Mouse (Mus musculus): ENCODE measurements around the gene Rab19. TPM values are rescaled to one million over a fixed set of nuclear protein-coding genes. Genes with fewer than 3 reads are reported as not detected.
A peak's percentile ranks its signal among the peaks of the same experiment; 100 is the strongest.
"Not testable (repeated sequence)": the region's sequence is repeated elsewhere in the genome, so short reads cannot be mapped to it uniquely, and the experiment has no call there.

Rab19 gene
- polyA plus RNA-seq, 1 experiment from 2014 or later = 4.0 TPM

- ATAC-seq (replicated peaks; ENCODE audit: low FRiP score, low TSS enrichment, low read depth) (0 out of 2 replicates have a peak, but pooled peaks have one; percentile 7), DNase-seq (ENCODE audit: low spot score) (no peak)
- no peaks in the 10 kb centered on the region for H3K27me3 ChIP-seq (replicated peaks; ENCODE audit: control insufficient read depth, insufficient read depth, low read length)
- H3K4me3 ChIP-seq (ENCODE audit: low read depth, low read length) = no peak overlapping the region
- 0 out of 2 replicates have a peak, but pooled peaks cover 7% of the 10 kb centered on the region for H3K36me3 ChIP-seq (ENCODE audit: control insufficient read depth, insufficient read depth, low read length)
- H3K9ac ChIP-seq (ENCODE audit: low read length) = no peak overlapping the region
- H3K4me1 ChIP-seq (replicated peaks; ENCODE audit: control insufficient read depth, insufficient read depth, low read length) = peaks cover 21% of the 10 kb centered on the region
- H3K9me3 ChIP-seq (ENCODE audit: control insufficient read depth, low read length) = no peaks in the 10 kb centered on the region
- H3K4me2 ChIP-seq (ENCODE audit: low read length) = no peak overlapping the region
- WGBS = 34% methylated on average over 4 of the region's 4 CpGs
- H3K27ac ChIP-seq (ENCODE audit: low read depth) = peak overlapping the region; percentile 34; the same call in 1 of the 2 replicates
These were observed 7.5 kb upstream of the Rab19 start for GRCm38 (mm10) chr6:39373301-39373955.

- Histone ChIP-seq H3K36me3 (ENCODE audit: control insufficient read depth, insufficient read depth, low read length) (0 out of 2 replicates have a peak, but pooled peaks cover 7% of the 10 kb centered on the region), H3K9ac (ENCODE audit: low read length) (peak overlapping the region; percentile 60), H3K27ac (ENCODE audit: low read depth) (no peak overlapping the region), H3K4me1 (replicated peaks; ENCODE audit: control insufficient read depth, insufficient read depth, low read length) (peaks cover 23% of the 10 kb centered on the region), H3K27me3 (replicated peaks; ENCODE audit: control insufficient read depth, insufficient read depth, low read length) (peaks cover 8% of the 10 kb centered on the region; the same call in 1 of the 2 replicates), H3K4me2 (ENCODE audit: low read length) (peak overlapping the region; percentile 63), H3K9me3 (ENCODE audit: control insufficient read depth, low read length) (no peaks in the 10 kb centered on the region), H3K4me3 (ENCODE audit: low read depth, low read length) (peak overlapping the region; percentile 56)
- ATAC-seq (replicated peaks; ENCODE audit: low FRiP score, low TSS enrichment, low read depth) (no peak), DNase-seq (ENCODE audit: low spot score) (no peak)
- WGBS = 11% methylated on average over 9 of the region's 9 CpGs
These were observed 4.2 kb upstream of the Rab19 start for GRCm38 (mm10) chr6:39376775-39377174.

- ATAC-seq (replicated peaks; ENCODE audit: low FRiP score, low TSS enrichment, low read depth) (peak; percentile 91), DNase-seq (ENCODE audit: low spot score) (peak; percentile 89)
- under 1% methylated on average over 41 of the region's 43 CpGs for WGBS
- 0 out of 2 replicates have a peak, but pooled peaks cover 7% of the 10 kb centered on the region for H3K36me3 ChIP-seq (ENCODE audit: control insufficient read depth, insufficient read depth, low read length)
- H3K4me1 ChIP-seq (replicated peaks; ENCODE audit: control insufficient read depth, insufficient read depth, low read length) = peaks cover 23% of the 10 kb centered on the region
- peak within 1 kb of the TSS; percentile 56 for H3K4me3 ChIP-seq (ENCODE audit: low read depth, low read length)
- H3K27ac ChIP-seq (ENCODE audit: low read depth) = no peak within 1 kb of the TSS
- H3K4me2 ChIP-seq (ENCODE audit: low read length) = peak within 1 kb of the TSS; percentile 63
- H3K27me3 ChIP-seq (replicated peaks; ENCODE audit: control insufficient read depth, insufficient read depth, low read length) = peaks cover 8% of the 10 kb centered on the region; the same call in 1 of the 2 replicates
- peak within 1 kb of the TSS; percentile 60 for H3K9ac ChIP-seq (ENCODE audit: low read length)
- no peaks in the 10 kb centered on the region for H3K9me3 ChIP-seq (ENCODE audit: control insufficient read depth, low read length)
These were observed 3.6 kb upstream of the Rab19 start, which contains the start of gene Slc37a3 for GRCm38 (mm10) chr6:39377311-39377827. TSS of gene Slc37a3 (minus strand) at chr6:39377675.

GRCm38 (mm10) chr6:39378161-39378835 lies 2.7 kb upstream of the Rab19 start:
- not testable (repeated sequence) for DNase-seq (ENCODE audit: low spot score); H3K27ac ChIP-seq (ENCODE audit: low read depth); ATAC-seq (replicated peaks; ENCODE audit: low FRiP score, low TSS enrichment, low read depth); H3K36me3 ChIP-seq (ENCODE audit: control insufficient read depth, insufficient read depth, low read length); H3K4me3 ChIP-seq (ENCODE audit: low read depth, low read length); H3K27me3 ChIP-seq (replicated peaks; ENCODE audit: control insufficient read depth, insufficient read depth, low read length); H3K9ac ChIP-seq (ENCODE audit: low read length); H3K4me2 ChIP-seq (ENCODE audit: low read length); H3K9me3 ChIP-seq (ENCODE audit: control insufficient read depth, low read length)
- H3K4me1 ChIP-seq (replicated peaks; ENCODE audit: control insufficient read depth, insufficient read depth, low read length) = peaks cover 15% of the 10 kb centered on the region
- WGBS = 84% methylated on average over 12 of the region's 13 CpGs

GRCm38 (mm10) chr6:39379224-39379623 lies 1.8 kb upstream of the Rab19 start:
- Histone ChIP-seq H3K9ac (ENCODE audit: low read length) (no peak overlapping the region), H3K36me3 (ENCODE audit: control insufficient read depth, insufficient read depth, low read length) (0 out of 2 replicates have a peak, but pooled peaks cover 6% of the 10 kb centered on the region), H3K27ac (ENCODE audit: low read depth) (no peak overlapping the region), H3K4me2 (ENCODE audit: low read length) (no peak overlapping the region), H3K27me3 (replicated peaks; ENCODE audit: control insufficient read depth, insufficient read depth, low read length) (peaks cover 8% of the 10 kb centered on the region; the same call in 1 of the 2 replicates), H3K4me1 (replicated peaks; ENCODE audit: control insufficient read depth, insufficient read depth, low read length) (peaks cover 12% of the 10 kb centered on the region), H3K4me3 (ENCODE audit: low read depth, low read length) (no peak overlapping the region), H3K9me3 (ENCODE audit: control insufficient read depth, low read length) (no peaks in the 10 kb centered on the region)
- DNase-seq (ENCODE audit: low spot score) (no peak), ATAC-seq (replicated peaks; ENCODE audit: low FRiP score, low TSS enrichment, low read depth) (no peak)
- WGBS = 70% methylated on average over 4 of the region's 4 CpGs

- Histone ChIP-seq H3K27me3 (replicated peaks; ENCODE audit: control insufficient read depth, insufficient read depth, low read length) (peaks cover 8% of the 10 kb centered on the region; the same call in 1 of the 2 replicates), H3K27ac (ENCODE audit: low read depth) (no peak overlapping the region), H3K9ac (ENCODE audit: low read length) (no peak overlapping the region), H3K4me3 (ENCODE audit: low read depth, low read length) (no peak overlapping the region), H3K9me3 (ENCODE audit: control insufficient read depth, low read length) (no peaks in the 10 kb centered on the region), H3K4me2 (ENCODE audit: low read length) (no peak overlapping the region), H3K4me1 (replicated peaks; ENCODE audit: control insufficient read depth, insufficient read depth, low read length) (peaks cover 12% of the 10 kb centered on the region), H3K36me3 (ENCODE audit: control insufficient read depth, insufficient read depth, low read length) (0 out of 2 replicates have a peak, but pooled peaks cover under 1% of the 10 kb centered on the region)
- WGBS = 75% methylated on average over 8 of the region's 8 CpGs
- DNase-seq (ENCODE audit: low spot score) (no peak), ATAC-seq (replicated peaks; ENCODE audit: low FRiP score, low TSS enrichment, low read depth) (no peak)
These were observed 1.2 kb upstream of the Rab19 start for GRCm38 (mm10) chr6:39379749-39380148.

GRCm38 (mm10) chr6:39380276-39380675 lies 699 bp upstream of the Rab19 start:
- 83% methylated on average over 3 of the region's 3 CpGs for WGBS
- ATAC-seq (replicated peaks; ENCODE audit: low FRiP score, low TSS enrichment, low read depth) = no peak
- DNase-seq (ENCODE audit: low spot score) = no peak
- peaks cover 8% of the 10 kb centered on the region; the same call in 1 of the 2 replicates for H3K27me3 ChIP-seq (replicated peaks; ENCODE audit: control insufficient read depth, insufficient read depth, low read length)
- H3K27ac ChIP-seq (ENCODE audit: low read depth) = no peak overlapping the region
- no peak overlapping the region for H3K4me3 ChIP-seq (ENCODE audit: low read depth, low read length)
- H3K9ac ChIP-seq (ENCODE audit: low read length) = no peak overlapping the region
- no peak overlapping the region for H3K4me2 ChIP-seq (ENCODE audit: low read length)
- H3K4me1 ChIP-seq (replicated peaks; ENCODE audit: control insufficient read depth, insufficient read depth, low read length) = peaks cover 12% of the 10 kb centered on the region
- no peaks in the 10 kb centered on the region for H3K36me3 ChIP-seq (ENCODE audit: control insufficient read depth, insufficient read depth, low read length)
- no peaks in the 10 kb centered on the region for H3K9me3 ChIP-seq (ENCODE audit: control insufficient read depth, low read length)

GRCm38 (mm10) chr6:39389988-39390387 lies 9.0 kb downstream of the Rab19 start:
- H3K27me3 ChIP-seq (replicated peaks; ENCODE audit: control insufficient read depth, insufficient read depth, low read length) = no peaks in the 10 kb centered on the region

More at GRCm38 (mm10) chr6:39389988-39390387, 9.0 kb downstream of the Rab19 start:
- Histone ChIP-seq H3K4me1 (replicated peaks; ENCODE audit: control insufficient read depth, insufficient read depth, low read length) (no peaks in the 10 kb centered on the region), H3K36me3 (ENCODE audit: control insufficient read depth, insufficient read depth, low read length) (no peaks in the 10 kb centered on the region), H3K4me2 (ENCODE audit: low read length) (no peak overlapping the region), H3K4me3 (ENCODE audit: low read depth, low read length) (no peak overlapping the region), H3K27ac (ENCODE audit: low read depth) (no peak overlapping the region), H3K9me3 (ENCODE audit: control insufficient read depth, low read length) (no peaks in the 10 kb centered on the region), H3K9ac (ENCODE audit: low read length) (no peak overlapping the region)
- no peak for ATAC-seq (replicated peaks; ENCODE audit: low FRiP score, low TSS enrichment, low read depth)
- no peak for DNase-seq (ENCODE audit: low spot score)
- WGBS = 100% methylated on average over 2 of the region's 2 CpGs

Data from intestine, embryonic 14.5 days (tissue).